Mouse (Mus musculus) ES-CJ7 (cell line): ENCODE measurements at regions not wholly inside any gene's neighbourhood (a gene's known extent, or its start where the extent isn't known, plus 50 kb on each side); places are given as distances from the start of the nearest gene placed in this dataset.

Experiments
- DNase-seq: peaks from one replicate; pipeline ENCODE4 v3.0.0; 2011; ENCODE audit warnings: low read depth, low spot score

DNA sequence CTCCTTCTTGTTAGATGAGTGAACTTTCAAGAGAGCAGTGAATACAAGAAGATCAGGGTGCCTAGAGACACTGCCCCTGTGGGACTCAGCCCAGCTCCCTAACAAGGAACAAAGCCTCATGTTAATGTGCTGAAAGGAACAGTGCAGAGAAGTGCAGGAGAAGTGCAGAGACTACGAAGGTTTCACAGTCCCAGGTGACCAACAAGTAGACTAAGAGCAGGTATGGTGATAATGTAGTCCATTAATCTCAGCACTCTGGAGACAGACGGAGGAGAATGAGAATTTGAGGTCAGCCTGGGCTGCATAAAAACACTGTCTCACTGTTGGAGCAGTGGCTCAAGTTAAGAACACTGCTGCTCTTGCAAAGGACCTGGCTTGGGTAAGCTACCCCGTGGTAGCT is 144.1 kb downstream of the Zfp36l1 start:
- DNase-seq: no peak

DNA sequence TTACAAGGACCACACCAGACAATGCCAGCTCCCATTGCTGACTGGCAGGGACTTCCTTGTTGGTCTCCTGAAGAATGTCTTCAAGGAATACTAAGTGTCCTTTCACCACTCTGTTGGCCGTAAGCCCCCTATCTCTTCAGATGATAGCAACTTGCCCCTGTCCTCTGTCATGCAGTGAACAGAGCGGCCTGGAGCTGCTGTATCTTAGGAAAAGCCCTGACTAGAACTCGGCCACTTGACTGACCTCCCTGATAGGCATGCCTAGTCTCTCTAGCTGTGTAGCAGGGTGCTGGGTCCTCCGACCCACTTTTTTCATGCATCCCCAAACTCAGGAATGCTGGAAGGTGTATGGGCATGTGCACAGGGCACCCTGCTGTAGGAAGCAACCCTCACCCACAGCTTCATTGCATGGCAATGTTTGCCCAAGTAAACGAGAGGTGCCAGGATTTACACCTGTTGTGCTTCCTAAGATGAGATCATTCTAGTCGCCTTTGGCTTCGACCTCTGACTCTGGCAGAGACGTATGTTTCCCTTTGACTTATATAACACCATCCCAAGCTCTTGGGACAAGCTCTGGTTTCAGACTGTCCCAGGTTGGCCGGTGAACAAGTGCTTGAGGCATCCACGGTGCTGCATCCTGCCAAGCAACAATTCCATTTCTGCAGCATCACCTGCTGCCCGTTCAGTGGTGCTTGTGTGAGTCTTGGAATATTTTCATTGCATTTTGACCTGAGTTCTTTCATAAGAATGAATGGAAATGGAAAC is 145.1 kb downstream of the Zfp36l1 start:
- DNase-seq: no peak

DNA sequence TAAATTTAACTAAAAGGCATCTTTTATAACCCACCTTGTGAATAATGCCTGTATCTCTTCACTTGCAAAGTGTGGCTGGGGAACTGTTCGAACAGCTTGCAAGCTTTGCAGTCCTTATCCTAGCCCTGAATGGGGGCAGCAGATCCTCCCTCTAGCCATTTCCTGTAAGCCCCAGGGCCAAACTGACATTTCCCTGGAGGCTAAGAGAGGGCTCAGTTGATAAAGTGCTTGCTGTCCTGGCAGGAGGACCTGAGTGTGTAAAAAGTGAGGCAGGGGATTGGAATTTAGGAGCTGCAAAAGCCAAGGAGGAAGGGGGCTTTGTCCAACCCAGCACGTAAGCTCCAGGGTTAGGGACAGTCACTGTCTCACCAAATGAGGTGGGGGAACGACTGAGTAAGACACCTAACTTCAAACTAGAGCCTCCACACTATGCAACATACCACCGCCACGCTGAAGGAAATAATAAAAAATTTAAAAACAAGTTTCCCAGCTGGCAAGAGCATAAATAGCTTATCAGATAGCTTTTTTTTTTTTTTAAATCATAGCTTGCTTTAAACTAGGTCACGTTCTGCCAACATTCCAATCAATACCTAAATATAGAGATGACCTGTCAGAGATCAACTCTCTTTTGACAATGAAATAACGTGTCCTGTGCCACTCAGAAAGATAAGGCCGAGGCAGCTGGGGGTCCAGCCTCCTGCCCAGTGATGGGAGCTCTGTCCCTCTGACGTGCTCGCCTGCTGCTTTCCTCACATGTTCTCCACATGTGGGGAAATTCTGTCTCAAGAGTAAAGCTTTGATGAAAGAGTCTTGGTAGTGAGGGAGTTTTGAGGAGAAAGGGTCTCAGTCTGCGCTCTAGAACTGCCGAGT is 146.0 kb downstream of the Zfp36l1 start:
- peak; percentile 55 for DNase-seq

DNA sequence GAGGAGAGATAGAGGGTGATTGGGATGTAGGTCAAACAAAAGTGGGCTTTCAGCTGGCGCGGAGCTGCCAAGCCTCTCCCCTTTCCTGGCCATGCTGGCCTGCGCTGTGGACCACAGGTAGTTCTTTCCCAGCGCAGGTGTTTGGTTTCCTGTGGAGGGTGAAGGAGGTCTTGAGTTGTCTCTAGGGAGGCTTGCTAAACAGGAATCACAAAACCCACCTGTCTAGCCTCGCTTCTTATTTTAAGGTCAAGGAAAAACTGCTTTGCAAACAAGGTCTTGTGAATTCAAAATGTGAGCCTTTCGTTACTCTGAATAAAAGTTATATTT is 146.6 kb downstream of the Zfp36l1 start:
- peak; percentile 15 for DNase-seq

DNA sequence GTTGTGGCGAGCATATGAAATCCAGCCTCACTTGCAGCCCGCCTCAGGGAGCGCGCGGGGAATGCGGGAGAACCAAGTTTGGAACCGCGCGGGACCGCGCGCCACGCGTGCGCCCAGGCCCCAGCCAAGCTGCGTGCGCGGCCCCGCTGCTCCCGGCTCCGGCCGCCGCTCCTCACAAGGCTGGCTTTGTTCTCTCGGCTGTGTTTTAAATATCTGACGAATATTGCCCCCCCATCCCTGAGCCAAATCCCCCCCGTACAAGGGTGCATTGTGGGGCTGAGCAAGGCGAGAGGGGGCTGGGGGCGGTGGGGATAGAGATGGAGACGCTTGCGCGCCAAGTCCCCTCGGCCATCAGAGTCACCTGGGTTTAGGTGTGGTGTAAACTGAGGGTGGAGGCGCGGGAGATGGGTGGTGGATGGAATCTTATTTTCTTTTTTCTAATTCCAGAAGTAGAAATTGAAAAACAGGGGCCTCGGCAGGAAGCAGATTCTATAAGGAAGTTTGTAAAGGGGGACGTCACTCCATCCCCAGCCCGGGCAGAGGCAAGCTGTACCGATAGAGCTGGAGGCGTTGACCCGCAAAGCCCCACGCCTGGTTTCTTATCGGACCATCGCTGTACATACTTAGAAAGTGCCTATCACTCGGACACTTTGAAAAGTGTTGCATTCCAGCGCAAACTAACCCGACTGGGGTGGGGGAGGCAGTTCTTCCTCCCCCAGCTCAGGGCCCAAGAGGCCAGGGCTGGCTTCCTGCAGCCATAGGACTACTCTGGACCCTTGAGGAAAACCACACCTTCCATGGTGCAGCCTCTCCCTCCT is 147.1 kb downstream of the Zfp36l1 start:
- DNase-seq: peak; percentile 27

DNA sequence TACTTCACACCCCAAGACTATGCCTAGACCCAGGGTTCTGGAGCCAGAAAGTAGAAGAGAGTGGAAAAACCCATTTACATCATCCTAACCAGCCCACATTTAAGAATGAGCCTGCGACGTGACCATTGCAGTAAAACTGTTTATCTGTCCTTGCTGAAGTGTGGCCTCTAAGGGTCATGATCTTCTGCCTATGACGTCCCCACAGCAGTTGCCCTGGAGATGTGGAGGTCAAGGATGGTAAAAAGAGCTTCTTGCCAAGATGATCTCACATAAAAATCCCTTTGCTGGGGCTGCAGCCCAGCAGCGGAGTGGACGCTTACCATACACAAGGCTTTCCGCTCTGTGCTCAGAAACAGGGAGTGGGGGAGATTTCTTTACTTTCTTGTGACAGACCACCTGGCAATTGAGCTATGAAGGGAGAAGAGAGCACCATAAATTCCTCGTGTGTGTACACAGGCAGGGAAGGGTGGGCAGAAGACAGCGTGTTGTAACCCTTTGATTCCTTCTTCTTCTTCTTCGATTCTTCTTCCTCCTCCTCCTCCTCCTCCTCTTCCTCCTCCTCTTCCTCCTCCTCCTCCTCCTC is 149.3 kb downstream of the Zfp36l1 start:
- DNase-seq: no peak

DNA sequence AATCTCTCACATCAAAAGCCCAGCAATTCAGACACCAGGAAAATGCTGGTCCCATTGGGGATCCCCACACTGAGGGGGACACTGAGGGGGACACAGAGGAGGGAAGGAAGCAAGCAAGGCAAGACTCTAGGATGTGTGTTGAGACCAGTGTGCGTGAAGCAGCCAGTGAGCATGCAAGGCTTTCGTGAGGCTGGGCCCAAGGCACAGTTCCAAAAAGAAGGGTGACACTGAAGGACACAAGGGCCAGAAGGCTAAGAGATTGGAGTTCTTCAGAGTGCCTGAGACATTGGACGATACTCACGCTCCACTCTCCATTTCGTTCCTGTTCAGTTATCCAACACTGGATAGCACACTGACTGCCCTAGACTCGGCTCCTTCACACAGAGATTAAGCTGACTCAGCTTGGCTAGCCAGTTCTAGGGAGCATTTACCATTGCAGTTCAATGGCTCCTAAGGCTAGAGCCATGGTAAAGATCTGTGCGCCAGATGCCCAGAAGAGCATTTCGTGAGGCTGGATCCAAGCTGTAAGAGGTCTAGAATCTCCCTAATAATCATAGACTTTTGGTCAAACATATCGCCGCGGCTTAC is 150.1 kb downstream of the Zfp36l1 start:
- DNase-seq: no peak

DNA sequence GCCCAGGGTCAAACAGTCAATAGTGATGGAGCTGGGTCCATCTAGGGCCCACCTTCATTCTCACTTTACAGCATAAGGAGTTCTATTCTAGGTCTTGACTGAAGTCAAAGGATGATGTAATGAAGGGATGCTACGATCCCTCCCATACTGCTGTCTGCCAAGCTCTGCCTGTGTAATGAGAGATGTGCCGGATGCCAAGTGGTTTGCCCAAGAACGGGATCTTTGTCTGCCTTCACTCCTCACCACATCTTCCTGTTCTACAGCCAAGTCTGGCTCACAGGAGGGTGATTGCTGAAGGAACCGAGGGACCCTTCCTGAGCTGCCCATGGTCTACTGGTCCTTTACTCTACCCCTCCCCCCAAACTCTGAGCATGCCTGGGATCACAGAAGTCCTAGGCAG is 150.9 kb downstream of the Zfp36l1 start:
- DNase-seq: no peak

DNA sequence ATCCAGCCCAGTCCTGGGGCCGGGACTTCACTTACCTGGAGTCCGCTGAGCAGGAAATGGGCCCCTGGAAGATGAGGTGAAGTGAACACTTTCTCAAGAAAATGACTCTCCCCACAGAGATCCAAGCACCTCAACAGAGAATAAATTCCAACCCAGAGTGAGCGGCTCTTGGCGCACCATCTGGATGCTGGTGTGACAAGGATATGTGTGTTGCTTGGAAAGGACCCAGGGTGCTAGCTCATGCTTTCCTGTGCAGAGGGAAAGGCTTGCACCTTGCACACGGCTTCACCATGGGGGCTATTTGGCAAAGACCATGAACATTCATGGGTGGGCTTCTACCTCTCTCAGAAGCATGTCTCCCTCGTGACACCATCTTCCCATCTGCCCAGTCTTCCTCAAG is 151.7 kb downstream of the Zfp36l1 start:
- DNase-seq: no peak

DNA sequence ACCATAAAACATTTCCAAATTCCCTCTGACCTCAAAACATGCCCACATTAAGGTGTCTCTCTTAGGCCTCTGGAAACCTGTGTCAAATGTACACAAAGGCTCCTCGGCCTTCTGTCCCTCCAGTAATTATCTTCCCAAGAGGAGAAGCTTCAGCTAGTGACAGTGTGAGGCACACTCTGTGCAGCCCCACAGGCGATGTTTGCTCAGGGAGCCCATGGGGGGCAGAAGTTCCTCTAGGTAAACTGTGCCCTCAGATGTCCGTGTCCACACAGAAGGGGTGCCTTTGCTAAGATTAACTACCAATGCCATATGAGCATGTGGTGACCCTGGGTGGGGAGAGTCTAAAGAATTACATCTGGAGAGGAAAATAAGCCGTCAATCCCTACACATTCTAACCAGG is 152.4 kb downstream of the Zfp36l1 start:
- no peak for DNase-seq

DNA sequence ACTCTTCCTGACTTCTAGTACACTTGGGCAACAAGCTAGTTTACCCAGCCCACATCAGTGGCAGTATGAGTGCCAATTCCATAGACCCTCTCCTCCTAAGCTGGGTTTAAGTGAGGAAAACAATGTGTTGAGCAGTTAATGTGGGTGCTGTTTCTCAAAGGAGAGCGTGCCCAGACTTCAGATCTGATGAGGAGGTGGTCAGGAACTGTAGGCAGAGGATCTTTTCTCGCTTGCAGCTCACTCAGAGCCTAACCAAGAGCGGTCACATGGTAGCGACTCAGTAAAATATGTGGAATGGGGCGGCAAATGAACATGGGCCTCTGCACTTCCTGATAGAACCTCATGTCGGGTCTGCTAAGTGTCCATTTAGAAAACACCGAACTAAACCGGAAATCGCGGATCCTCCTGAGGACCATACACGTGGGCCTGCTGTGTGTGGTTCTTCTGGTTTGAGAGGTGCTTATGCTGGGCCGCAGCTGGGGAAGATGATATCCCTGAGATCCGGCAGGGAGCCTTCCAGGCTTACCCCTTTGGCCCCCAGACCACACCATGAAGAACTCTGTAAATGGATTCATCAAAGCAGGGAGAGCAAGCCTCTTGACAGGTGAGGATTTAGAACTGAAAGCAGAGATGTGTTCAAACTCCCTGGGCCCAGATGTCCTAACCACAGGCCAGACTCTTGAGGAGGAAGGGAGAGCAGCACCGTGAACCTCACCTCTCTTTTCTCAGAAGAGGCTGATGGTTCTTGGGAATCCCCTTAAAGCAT is 153.1 kb downstream of the Zfp36l1 start:
- DNase-seq: no peak

DNA sequence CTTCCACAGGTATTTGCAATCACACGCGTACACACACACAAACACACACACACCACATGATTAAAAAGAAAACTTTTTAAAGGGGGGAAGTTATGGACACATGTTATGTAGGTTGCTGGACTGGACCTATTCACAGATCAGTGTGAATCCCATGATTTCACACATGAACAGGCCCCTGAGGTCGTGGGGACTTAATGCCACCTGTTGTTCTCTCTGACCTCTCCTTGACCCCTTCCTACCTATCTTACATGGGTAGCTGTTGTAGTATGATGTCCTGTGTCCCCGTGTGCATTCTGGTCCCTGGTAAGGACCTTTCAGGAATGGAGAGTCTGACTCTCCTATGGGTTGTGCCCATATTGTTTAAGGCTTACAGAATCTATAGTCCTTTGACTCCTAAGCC is 155.6 kb downstream of the Zfp36l1 start:
- no peak for DNase-seq

DNA sequence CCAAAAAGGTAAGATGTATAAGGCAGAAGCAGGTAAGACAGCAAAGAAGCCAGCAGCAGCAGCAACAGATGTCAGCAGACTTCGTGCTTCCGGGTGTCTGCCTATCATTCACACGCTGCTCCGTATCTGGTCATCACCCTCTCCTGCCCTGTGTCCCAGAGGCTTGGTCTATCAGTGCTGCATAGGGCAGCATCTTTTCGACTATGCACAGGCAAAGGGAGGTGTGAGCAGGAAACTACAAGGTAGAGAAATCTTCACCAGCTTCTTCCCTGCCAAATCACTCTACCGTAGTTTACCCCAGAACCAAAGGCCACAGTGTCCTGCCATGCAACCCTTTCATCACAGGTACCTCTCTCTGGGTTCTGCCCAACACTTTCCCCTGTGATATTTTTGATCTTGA is 156.5 kb downstream of the Zfp36l1 start:
- DNase-seq: no peak

DNA sequence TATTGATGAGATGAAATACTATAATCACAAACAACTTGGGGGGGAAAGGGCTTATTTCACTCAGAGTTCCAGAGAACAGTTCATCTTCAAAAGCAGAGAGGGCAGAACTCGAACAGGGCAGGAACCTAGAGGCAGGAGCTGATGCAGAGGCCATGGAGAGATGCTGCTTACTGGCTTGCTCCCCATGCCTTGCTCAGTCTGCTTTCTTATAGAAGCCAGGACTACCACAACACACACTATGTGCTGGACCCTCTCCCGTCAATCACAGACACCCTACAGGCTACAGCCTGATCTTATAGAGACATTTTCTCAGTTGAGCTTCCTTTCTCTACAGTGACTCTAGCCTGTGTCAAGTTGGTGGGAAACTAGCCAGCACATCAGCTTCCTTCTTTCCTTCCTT is 157.3 kb downstream of the Zfp36l1 start:
- no peak for DNase-seq

DNA sequence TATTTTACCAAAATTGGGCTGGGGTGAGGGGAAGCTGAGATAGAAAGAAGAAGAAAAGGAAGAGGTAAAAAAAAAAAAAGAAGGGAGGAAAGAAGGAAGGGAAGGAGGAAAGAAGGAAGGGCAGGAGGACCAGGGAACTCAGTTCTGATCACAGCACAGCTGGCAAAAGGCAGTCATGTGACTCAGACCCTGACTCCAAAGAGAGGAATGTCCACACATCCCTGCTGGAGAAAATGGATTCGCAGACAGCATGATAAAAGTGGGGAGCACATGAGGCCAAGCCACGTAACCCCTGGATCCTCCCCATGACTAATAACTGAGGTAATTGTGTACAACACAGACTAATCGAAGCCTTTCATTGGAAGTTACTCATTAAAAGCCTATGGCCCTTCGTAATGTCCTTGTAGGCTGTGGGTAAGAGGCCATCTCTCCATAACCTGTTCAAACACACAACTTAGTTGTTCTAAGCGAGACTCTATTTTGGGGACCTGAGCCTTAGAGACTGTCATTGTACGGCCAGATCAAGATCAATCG is 162.2 kb downstream of the Zfp36l1 start:
- no peak for DNase-seq

DNA sequence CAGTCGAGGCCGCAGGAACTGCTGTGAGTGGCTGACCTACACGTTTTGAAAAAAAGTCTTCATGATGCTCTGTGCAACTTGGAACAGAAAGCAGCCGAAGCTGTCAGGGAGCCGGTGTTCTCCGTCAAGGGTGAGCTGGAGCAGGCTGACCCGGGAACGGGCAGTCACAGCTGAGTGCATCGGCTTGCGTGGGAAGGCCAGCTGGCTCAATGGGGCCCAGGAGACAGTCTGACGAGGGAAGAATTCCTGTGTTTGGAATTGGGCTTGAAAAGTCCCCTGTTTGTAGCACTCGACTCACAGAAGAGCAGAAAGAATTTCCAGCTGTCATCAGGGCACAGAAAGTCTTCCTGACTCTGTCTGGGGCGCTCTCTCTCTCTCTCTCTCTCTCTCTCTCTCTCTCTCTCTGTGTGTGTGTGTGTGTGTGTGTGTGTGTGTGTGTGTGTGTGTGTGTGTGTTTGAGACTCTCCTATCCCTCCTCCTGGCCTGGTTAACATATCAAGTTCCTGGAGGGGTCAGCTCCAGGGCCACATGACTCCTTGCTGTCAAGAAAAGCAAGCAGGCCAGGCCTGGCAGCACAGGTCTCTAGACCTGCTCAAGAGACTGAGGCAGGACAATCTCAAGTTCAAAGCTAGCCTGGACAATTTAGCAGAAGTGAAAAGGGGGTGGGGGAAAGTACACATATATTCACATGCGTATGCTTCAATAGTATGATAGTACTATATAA is 163.6 kb downstream of the Zfp36l1 start:
- DNase-seq: no peak

DNA sequence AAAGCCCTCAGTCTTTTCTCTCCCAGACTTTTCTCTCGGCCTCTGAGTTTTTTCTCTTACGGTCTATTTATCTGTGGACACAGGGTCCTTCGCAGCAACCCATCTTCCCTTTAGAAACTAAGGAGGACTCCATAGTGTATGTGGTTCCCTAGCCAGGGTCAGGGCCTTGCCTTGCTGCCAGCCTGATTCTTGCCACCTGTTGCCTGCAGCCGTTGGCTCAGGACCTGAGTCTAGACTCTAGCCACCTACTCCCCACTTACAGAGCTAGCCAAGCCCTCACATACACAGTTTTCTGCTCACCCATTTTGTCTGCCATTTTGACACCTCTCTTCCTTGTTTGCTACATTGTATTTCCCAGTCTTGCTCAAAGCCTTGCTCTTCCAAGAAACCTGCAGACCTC is 165.2 kb downstream of the Zfp36l1 start:
- no peak for DNase-seq

DNA sequence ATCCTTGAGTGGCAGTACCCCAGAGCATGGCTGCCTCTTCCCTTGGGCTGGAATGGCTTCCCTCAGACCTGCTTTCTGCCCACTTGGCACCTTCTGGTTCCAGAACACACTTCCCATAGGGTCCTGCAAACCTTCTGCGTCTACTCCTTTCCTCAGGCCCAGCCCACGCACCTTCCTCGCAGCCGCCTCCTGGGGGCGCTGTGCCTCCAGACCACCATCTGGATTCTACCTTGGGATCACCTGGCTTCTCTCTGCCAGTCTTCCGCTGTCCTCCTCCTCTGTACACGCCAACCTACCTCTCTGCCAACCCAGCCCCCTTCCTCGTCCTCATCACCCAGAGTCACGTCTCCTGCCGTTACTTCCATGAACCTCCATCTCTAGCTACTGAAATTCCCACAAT is 166.0 kb downstream of the Zfp36l1 start:
- peak; percentile 44 for DNase-seq

DNA sequence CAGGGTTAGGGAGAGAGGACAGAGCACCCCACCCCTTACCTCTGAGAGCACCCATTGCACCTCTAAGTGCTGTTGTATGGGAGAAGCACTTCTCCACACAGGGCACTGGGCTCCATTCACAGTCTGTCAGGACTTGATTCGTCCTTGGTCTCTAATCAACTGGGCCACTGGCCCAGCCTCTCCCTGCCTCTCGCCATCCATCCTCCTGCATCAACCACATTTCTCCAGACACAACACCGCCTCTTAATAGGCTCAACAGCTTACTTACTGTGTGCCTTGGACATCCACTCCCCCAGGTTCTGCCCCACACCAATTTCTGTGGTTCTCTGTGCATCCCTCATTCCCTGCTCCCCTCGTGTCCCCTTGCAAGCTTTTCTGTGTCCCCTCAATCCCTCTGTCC is 166.9 kb downstream of the Zfp36l1 start:
- DNase-seq: no peak
